Mouse (Mus musculus) hindlimb bud, embryonic 11.5 days (tissue): ENCODE measurements around the gene Borcs5.

Source experiments
- DNase-seq: peaks from one replicate; pipeline ENCODE4 v3.0.0-alpha.2; 2012; ENCODE audit warnings: low read depth, low spot score; ENCODE audit errors: extremely low spot score

Gene Borcs5

DNA sequence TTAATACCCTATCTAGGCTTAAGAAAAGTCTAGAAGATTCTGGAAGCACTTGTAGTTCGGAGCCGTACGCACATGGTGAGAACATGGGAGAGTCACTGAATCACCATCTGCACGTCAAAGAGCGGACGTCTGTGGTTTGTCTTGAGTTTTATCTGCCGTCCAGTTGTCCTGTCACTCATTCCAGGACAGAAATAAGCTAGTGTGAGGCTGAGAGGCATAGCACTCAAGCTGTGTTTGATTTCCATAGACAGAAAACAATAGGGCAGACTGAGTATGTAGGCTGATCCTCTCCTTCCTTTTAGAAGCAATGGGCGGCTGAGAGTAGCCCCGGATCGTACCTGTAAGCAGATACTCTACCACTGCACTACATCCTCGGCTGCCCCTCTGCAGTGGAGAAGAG is 114.5 kb downstream of the Borcs5 start:
- no peak for DNase-seq

GRCm38 (mm10) chr6:134756058-134756457 is 116.7 kb downstream of the Borcs5 start:
- no peak for DNase-seq
